Mouse (Mus musculus): Measurements from ENCODE around the gene Ighmbp2.
A peak's percentile ranks its signal among the peaks of the same experiment; 100 is the strongest.

- TF ChIP-seq CTCF (IDR thresholded peaks at IDR 0.05) (peak; percentile 65), EP300 (IDR thresholded peaks at IDR 0.05) (no peak)
Observed at GRCm38 (mm10) chr19:3322261-3322969, 39.6 kb upstream of the Ighmbp2 start, which contains the start of gene Cpt1a.

All from lung, postnatal 0 days (tissue).